Mouse (Mus musculus): ENCODE results near the gene Fbxo11. TPM values are rescaled to one million over a fixed set of nuclear protein-coding genes. Genes with fewer than 3 reads are reported as not detected.

The Fbxo11 gene
- polyA plus RNA-seq, 1 experiment from 2014 or later = 25.0 TPM

DNA sequence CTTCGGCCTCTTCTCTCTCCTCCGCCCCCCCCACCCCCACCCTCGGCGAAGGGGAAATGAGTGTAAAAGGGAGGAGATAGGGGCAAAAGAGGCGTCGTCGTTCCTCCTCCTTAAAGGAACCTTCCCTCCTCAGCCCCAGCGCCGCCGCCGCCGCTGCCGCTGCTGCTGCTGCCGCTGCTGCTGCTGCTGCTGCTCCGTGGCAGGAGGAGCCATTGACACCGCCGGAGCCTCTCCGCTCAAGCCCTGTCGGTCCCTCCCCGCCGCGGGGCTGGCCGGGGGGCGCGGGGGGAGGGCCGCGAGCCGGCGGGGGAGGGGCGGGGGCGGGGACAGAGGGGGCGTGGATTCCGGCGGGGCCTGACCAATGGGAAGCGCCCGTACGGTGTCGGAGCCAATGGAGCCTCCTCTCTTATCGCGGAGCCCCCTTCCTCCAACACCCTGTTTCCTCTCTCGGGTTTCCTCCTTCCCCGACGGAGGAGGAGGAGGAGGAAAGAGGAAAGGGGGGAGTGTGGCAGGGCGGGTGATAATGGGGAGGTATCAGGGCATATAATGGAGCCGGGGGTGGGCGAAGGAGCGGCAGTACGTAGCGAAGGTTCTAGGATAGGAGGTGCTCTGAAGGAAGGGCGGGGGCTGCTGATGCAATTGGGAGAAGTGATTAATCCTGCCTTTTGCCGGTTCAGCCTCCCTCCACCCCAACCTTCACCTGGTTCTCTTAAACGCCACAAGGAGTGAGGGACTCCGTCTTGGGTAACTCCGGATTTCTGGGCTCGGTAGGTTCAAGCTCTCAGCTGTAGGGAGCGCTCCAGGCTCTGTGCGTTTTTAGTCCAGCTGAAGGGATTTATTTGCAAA lies 933 bp upstream of the Fbxo11 start:
- H3K4me3 ChIP-seq = peak overlapping the region; percentile 98
- H3K27me3 ChIP-seq = no peaks in the 10 kb centered on the region
- H3K9me3 ChIP-seq = no peaks in the 10 kb centered on the region
- no peaks in the 10 kb centered on the region for H3K36me3 ChIP-seq
- H3K27ac ChIP-seq = peak overlapping the region; percentile 100
- H3K9ac ChIP-seq = peak overlapping the region; percentile 100
- WGBS = 2% methylated on average over 39 of the region's 57 CpGs
- ATAC-seq (ENCODE audit: insufficient number of reproducible peaks, insufficient read depth, low FRiP score, low TSS enrichment) = peak; percentile 98
- H3K4me1 ChIP-seq = peaks cover 8% of the 10 kb centered on the region
- H3K4me2 ChIP-seq (replicated peaks) = peak overlapping the region; percentile 54

DNA sequence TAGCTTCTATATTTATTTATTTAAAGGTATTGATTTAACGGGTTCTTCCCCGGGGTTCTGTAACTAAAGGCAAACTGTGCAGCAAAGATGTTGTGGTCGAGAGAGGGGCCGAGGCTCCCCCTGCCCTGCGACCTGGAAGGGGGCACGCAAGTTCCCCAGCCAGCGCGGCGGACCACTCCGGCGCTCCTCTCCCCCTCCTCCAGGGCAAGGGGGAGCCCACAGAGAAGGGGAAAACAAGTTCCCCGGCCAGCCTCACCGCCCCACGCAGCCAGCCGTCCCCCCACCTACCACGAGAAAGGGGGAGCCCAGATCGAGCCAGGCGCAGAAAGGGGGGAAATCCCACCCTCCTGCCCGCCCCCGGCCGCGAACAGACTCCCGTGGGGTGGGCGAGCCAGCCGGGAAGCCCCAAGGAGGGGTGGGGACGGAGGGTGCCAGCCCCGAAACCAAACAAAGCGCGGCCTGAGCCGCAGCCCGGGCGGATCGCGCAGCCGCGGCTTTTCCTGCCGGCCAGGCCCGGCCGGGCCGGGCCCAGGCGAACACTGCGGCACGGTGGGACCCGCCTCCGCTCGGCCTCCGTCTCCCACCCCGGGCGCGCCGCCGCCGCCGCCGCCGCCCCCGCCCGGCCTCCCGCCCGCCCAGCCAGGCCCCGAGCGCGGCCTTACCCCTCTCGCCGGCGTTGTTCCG lies 602 bp downstream of the Fbxo11 start:
- Histone ChIP-seq H3K4me1 (peaks cover 8% of the 10 kb centered on the region), H3K4me2 (replicated peaks) (peak overlapping the region; percentile 63), H3K4me3 (peak overlapping the region; percentile 98), H3K9me3 (no peaks in the 10 kb centered on the region), H3K9ac (peak overlapping the region; percentile 100), H3K27ac (peak overlapping the region; percentile 100), H3K36me3 (no peaks in the 10 kb centered on the region), H3K27me3 (no peaks in the 10 kb centered on the region)
- WGBS = under 1% methylated on average over 42 of the region's 67 CpGs
- no peak for ATAC-seq (ENCODE audit: insufficient number of reproducible peaks, insufficient read depth, low FRiP score, low TSS enrichment)

GRCm38 (mm10) chr17:88063980-88064346 lies 1.1 kb downstream of the Fbxo11 start:
- no peaks in the 10 kb centered on the region for H3K9me3 ChIP-seq
- peak overlapping the region; percentile 100 for H3K27ac ChIP-seq
- H3K4me1 ChIP-seq = peaks cover 8% of the 10 kb centered on the region
- peak overlapping the region; percentile 63 for H3K4me2 ChIP-seq (replicated peaks)
- H3K27me3 ChIP-seq = no peaks in the 10 kb centered on the region
- peak overlapping the region; percentile 98 for H3K4me3 ChIP-seq
- WGBS = under 1% methylated on average over 23 of the region's 23 CpGs
- H3K36me3 ChIP-seq = no peaks in the 10 kb centered on the region
- H3K9ac ChIP-seq = peak overlapping the region; percentile 100
- no peak for ATAC-seq (ENCODE audit: insufficient number of reproducible peaks, insufficient read depth, low FRiP score, low TSS enrichment)

- peak overlapping the region; percentile 63 for H3K4me2 ChIP-seq (replicated peaks)
- no peaks in the 10 kb centered on the region for H3K36me3 ChIP-seq
- 24% methylated on average over 8 of the region's 8 CpGs for WGBS
- H3K9ac ChIP-seq = peak overlapping the region; percentile 100; the same call in 1 of the 2 replicates
- peaks cover 8% of the 10 kb centered on the region for H3K4me1 ChIP-seq
- H3K27me3 ChIP-seq = no peaks in the 10 kb centered on the region
- H3K4me3 ChIP-seq = peak overlapping the region; percentile 98
- ATAC-seq (ENCODE audit: insufficient number of reproducible peaks, insufficient read depth, low FRiP score, low TSS enrichment) = no peak
- no peaks in the 10 kb centered on the region for H3K9me3 ChIP-seq
- no peak overlapping the region for H3K27ac ChIP-seq
Measured at GRCm38 (mm10) chr17:88062860-88063580, 2.1 kb downstream of the Fbxo11 start.

DNA sequence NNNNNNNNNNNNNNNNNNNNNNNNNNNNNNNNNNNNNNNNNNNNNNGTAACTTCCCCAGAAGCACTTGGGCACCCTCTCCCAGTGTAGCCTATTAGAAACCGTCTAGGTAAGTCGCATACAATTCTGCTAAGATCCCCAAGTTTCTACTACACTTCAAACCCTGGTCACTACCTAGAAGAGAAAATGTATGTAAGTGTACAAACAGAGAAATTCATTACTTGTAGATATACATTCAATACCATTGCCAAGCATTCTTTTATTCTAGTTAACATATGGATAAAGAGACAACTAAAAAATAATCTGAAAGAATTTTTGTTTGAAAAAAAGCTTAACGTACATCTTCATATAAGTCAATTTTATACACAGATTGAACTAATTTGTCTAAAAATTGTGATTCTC lies 3.1 kb downstream of the Fbxo11 start:
- no peak overlapping the region for H3K27ac ChIP-seq
- no peaks in the 10 kb centered on the region for H3K27me3 ChIP-seq
- H3K9ac ChIP-seq = no peak overlapping the region
- no peak for ATAC-seq (ENCODE audit: insufficient number of reproducible peaks, insufficient read depth, low FRiP score, low TSS enrichment)
- H3K4me1 ChIP-seq = peaks cover 8% of the 10 kb centered on the region
- no peaks in the 10 kb centered on the region for H3K9me3 ChIP-seq
- WGBS = 61% methylated on average over 3 of the region's 3 CpGs
- H3K36me3 ChIP-seq = no peaks in the 10 kb centered on the region
- no peak overlapping the region for H3K4me3 ChIP-seq
- H3K4me2 ChIP-seq (replicated peaks) = no peak overlapping the region

DNA sequence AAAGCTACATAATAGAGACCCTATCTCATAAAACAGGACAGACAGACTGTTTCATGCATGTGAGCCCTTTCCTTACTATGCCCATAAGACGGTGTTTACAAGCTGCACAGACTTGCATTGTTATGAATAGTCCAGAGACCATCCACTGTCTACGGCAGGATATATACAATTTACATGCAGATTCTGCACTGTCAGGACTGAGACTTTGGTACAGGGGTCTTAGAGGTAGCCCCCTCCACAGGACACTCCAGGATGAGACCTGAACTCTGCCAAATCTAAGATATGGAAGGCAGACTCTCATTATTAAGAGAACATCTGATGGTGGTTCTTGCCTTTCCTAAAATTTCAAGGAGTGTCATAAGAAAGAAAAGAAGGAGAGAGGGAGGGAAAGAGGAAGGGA lies 6.8 kb downstream of the Fbxo11 start:
- Histone ChIP-seq H3K27ac (no peak overlapping the region), H3K4me3 (no peak overlapping the region), H3K27me3 (no peaks in the 10 kb centered on the region), H3K9me3 (no peaks in the 10 kb centered on the region), H3K4me1 (peaks cover 8% of the 10 kb centered on the region), H3K9ac (no peak overlapping the region), H3K36me3 (no peaks in the 10 kb centered on the region), H3K4me2 (replicated peaks) (no peak overlapping the region)
- ATAC-seq (ENCODE audit: insufficient number of reproducible peaks, insufficient read depth, low FRiP score, low TSS enrichment) = no peak
- WGBS = 76% methylated on average over 2 of the region's 2 CpGs

DNA sequence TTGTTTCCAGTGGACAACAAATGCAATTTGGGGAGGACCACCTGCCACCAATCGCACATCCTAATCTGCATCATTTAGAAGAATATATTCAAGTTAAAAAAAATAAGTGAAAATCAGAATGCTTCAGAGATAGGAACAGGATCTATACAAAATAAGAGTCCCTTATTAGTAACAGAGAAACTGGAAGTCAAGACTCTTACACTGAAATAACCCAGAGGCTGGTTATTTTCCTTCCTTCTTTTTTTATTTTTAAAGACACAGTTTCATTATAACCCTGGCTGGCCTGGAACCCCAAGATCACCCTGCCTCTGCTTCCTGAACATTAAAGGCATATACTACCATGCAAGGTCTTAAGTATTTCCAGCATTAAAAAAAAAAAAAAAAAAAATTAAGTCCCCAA lies 7.2 kb downstream of the Fbxo11 start:
- peaks cover 3% of the 10 kb centered on the region for H3K4me1 ChIP-seq
- no peaks in the 10 kb centered on the region for H3K36me3 ChIP-seq
- H3K9ac ChIP-seq = no peak overlapping the region
- no peak for ATAC-seq (ENCODE audit: insufficient number of reproducible peaks, insufficient read depth, low FRiP score, low TSS enrichment)
- no peaks in the 10 kb centered on the region for H3K27me3 ChIP-seq
- H3K4me3 ChIP-seq = no peak overlapping the region
- H3K4me2 ChIP-seq (replicated peaks) = no peak overlapping the region
- H3K27ac ChIP-seq = no peak overlapping the region
- WGBS = 100% methylated on average over 1 of the region's 1 CpGs
- no peaks in the 10 kb centered on the region for H3K9me3 ChIP-seq

- 94% methylated on average over 4 of the region's 4 CpGs for WGBS
- Histone ChIP-seq H3K4me3 (no peak overlapping the region), H3K36me3 (no peaks in the 10 kb centered on the region), H3K4me2 (replicated peaks) (no peak overlapping the region), H3K27ac (no peak overlapping the region), H3K9me3 (no peaks in the 10 kb centered on the region), H3K4me1 (peaks cover 5% of the 10 kb centered on the region; the same call in 1 of the 2 replicates), H3K27me3 (no peaks in the 10 kb centered on the region), H3K9ac (no peak overlapping the region)
- no peak for ATAC-seq (ENCODE audit: insufficient number of reproducible peaks, insufficient read depth, low FRiP score, low TSS enrichment)
Measured at GRCm38 (mm10) chr17:88051679-88052078, 13.4 kb downstream of the Fbxo11 start.

DNA sequence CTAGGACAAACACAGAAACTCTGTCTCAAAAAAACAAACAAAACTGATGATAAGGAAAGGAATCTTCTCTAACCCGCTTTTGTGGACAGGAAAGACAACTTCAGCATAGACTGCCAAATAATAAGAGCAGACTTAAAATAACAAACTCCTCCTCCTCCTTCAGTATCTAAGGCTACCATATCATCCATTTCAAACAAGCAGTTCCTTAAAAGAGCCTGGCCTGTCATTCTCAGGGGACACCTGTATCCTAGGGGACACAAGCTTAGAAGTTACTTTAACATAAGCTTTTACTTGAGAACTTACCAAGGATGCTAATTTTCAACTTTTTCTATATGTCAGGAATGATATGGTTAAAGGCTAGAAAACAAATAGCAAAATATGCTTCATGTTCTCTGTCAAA lies 14.2 kb downstream of the Fbxo11 start:
- Histone ChIP-seq H3K4me1 (peaks cover 5% of the 10 kb centered on the region; the same call in 1 of the 2 replicates), H3K27me3 (no peaks in the 10 kb centered on the region), H3K27ac (no peak overlapping the region), H3K9ac (no peak overlapping the region), H3K9me3 (no peaks in the 10 kb centered on the region), H3K4me2 (replicated peaks) (no peak overlapping the region), H3K36me3 (no peaks in the 10 kb centered on the region), H3K4me3 (no peak overlapping the region)
- 82% methylated on average over 1 of the region's 1 CpGs for WGBS
- ATAC-seq (ENCODE audit: insufficient number of reproducible peaks, insufficient read depth, low FRiP score, low TSS enrichment) = no peak

DNA sequence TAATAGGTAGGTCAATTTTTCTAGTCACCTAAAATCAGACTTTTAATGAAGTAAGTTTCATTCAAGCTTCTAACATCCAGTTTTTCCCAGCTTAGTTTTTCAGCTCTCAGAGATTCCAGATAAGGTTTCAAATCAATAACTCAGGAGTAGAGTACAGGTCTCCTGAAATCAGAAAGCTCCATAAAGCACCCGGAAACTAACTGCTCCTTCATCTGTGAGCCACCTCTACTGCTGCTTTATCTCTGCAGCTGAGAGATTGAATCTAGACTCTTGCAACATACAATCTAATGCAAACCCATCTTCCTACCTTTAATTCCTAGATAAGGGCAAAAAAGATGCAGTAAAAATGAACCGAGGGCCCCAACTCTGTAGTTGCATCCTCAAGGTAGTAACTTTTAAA lies 14.8 kb downstream of the Fbxo11 start:
- Histone ChIP-seq H3K36me3 (no peaks in the 10 kb centered on the region), H3K4me1 (peaks cover 5% of the 10 kb centered on the region; the same call in 1 of the 2 replicates), H3K4me2 (replicated peaks) (no peak overlapping the region), H3K27me3 (no peaks in the 10 kb centered on the region), H3K9me3 (no peaks in the 10 kb centered on the region), H3K4me3 (no peak overlapping the region), H3K9ac (no peak overlapping the region), H3K27ac (no peak overlapping the region)
- WGBS = 94% methylated on average over 2 of the region's 2 CpGs
- ATAC-seq (ENCODE audit: insufficient number of reproducible peaks, insufficient read depth, low FRiP score, low TSS enrichment) = no peak

DNA sequence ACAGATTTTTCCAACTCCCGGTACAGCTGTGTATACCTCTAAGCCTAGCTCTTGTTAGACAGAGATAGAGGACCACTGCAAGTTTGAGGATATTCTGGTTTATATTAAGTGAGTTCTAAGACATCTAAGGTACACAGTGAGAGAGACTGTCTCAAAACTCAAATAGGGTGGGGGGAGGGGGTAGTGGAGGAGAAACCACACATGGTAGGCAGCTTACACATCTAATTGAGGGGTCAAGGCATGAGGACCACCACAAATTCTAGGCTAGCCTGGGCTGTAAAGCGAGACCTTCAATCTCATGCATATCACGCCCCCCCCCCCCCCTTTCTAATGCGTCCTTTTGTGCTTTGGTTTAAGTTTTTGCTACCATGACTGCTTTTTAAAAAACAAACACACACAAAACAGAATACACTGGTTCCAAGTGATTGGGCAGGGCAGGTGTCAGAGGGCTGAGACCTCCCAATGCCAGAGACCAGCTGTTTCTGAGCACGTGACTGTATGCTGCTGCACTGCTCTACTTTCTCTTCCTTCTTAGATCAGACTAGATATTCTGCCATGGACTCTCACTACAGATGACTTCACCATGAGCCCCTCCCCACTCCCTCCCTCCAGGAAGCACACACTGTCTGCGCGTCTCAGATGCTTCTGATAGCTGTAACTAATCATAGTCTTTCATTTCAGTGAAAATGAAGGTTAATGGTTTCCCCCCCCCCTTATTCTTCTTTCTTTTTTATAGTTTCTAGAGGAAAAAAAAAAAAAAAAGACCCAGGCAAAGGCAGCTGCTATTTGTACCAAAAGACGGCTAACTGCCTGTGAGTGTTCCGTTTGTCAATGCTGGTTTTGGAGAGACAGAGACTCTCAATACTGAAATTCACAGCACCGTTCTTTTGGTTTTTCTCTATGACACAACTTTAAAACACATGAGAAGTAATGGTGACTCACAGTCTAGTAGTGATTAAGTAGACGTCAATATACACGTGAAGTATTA lies 22.7 kb downstream of the Fbxo11 start:
- H3K27me3 ChIP-seq = no peaks in the 10 kb centered on the region
- H3K9me3 ChIP-seq = no peaks in the 10 kb centered on the region
- peak; percentile 56; the same call in 1 of the 2 replicates for ATAC-seq (ENCODE audit: insufficient number of reproducible peaks, insufficient read depth, low FRiP score, low TSS enrichment)
- no peak overlapping the region for H3K27ac ChIP-seq
- H3K4me2 ChIP-seq (replicated peaks) = no peak overlapping the region
- H3K9ac ChIP-seq = no peak overlapping the region
- 67% methylated on average over 12 of the region's 12 CpGs for WGBS
- peaks cover 11% of the 10 kb centered on the region; the same call in 1 of the 2 replicates for H3K4me1 ChIP-seq
- H3K36me3 ChIP-seq = peaks cover 4% of the 10 kb centered on the region; the same call in 1 of the 2 replicates
- no peak overlapping the region for H3K4me3 ChIP-seq
